In genomic region chr8:94543981-94544380, GRCm38 (mm10) we compare ENCODE assay signal across 1 mouse cellular context.
TF ChIP-seq lines count a peak whose summit lies in the region.

No protein-coding gene starts in this region.

TF ChIP-seq in CH12.LX, 34 proteins besides CTCF, POLR2A, EP300 and RAD21:
- no peak for TF ChIP-seq MXI1 (IDR thresholded peaks at IDR 0.05; ENCODE audit: low read depth, low read length)
- TF ChIP-seq NRF1 (IDR thresholded peaks at IDR 0.05; ENCODE audit: low read depth, low read length), result no peak
- no peak for TF ChIP-seq HCFC1 (IDR thresholded peaks at IDR 0.05; ENCODE audit: low read depth, low read length)
- TF ChIP-seq ZNF384 (IDR thresholded peaks at IDR 0.05; ENCODE audit: low read depth, low read length), result no peak
- TF ChIP-seq IRF4 (IDR thresholded peaks at IDR 0.05; ENCODE audit: low read depth, low read length), result peak; percentile 72
- no peak for TF ChIP-seq RCOR1 (conservative IDR thresholded peaks at IDR 0.05; ENCODE audit: low read depth, low read length)
- no peak for TF ChIP-seq NELFE (IDR thresholded peaks at IDR 0.05; ENCODE audit: low read depth, low read length)
- 0 out of 2 replicates have a peak, but pooled peaks have one; percentile 64 for TF ChIP-seq TCF12 (IDR thresholded peaks at IDR 0.05; ENCODE audit: low read depth, low read length)
- no peak; the same call in 1 of the 2 replicates for TF ChIP-seq ETS1 (conservative IDR thresholded peaks at IDR 0.05; ENCODE audit: low read depth, low read length)
- no peak for TF ChIP-seq ZC3H11A (IDR thresholded peaks at IDR 0.05; ENCODE audit: low read depth, low read length)
- TF ChIP-seq UBTF (IDR thresholded peaks at IDR 0.05; ENCODE audit: low read depth, low read length), result no peak
- no peak for TF ChIP-seq ZMIZ1 (IDR thresholded peaks at IDR 0.05; ENCODE audit: low read depth, low read length)
- 0 out of 2 replicates have a peak, but pooled peaks have one; percentile 5 for TF ChIP-seq JUN (IDR thresholded peaks at IDR 0.05; ENCODE audit: insufficient read depth, low read depth, low read length)
- no peak for TF ChIP-seq BHLHE40 (IDR thresholded peaks at IDR 0.05; ENCODE audit: low read depth, low read length)
- TF ChIP-seq MYC (IDR thresholded peaks at IDR 0.05; ENCODE audit: low read depth, low read length), result no peak
- no peak for TF ChIP-seq ZKSCAN1 (IDR thresholded peaks at IDR 0.05; ENCODE audit: borderline replicate concordance, low read depth, low read length)
- TF ChIP-seq CHD1 (IDR thresholded peaks at IDR 0.05; ENCODE audit: low read depth, low read length), result no peak
- TF ChIP-seq MEF2A (IDR thresholded peaks at IDR 0.05; ENCODE audit: borderline replicate concordance, low read depth, low read length), result 0 out of 2 replicates have a peak, but pooled peaks have one; percentile 44
- TF ChIP-seq TBP (conservative IDR thresholded peaks at IDR 0.05; ENCODE audit: low read depth, low read length), result no peak
- TF ChIP-seq PAX5 (IDR thresholded peaks at IDR 0.05; ENCODE audit: low read length), result no peak
- TF ChIP-seq MAFK (IDR thresholded peaks at IDR 0.05; ENCODE audit: insufficient replicate concordance, low read length), result no peak
- TF ChIP-seq USF2 (conservative IDR thresholded peaks at IDR 0.05; ENCODE audit: low read depth, low read length), result no peak
- no peak for TF ChIP-seq KAT2A (IDR thresholded peaks at IDR 0.05; ENCODE audit: insufficient replicate concordance, low read length)
- TF ChIP-seq ELF1 (IDR thresholded peaks at IDR 0.05; ENCODE audit: low read depth, low read length), result no peak
- peak; percentile 77; the same call in 1 of the 2 replicates for TF ChIP-seq MAZ (IDR thresholded peaks at IDR 0.05; ENCODE audit: low read depth, low read length)
- no peak for TF ChIP-seq POLR2AphosphoS2 (IDR thresholded peaks at IDR 0.05; ENCODE audit: low read depth, low read length)
- no peak for TF ChIP-seq E2F4 (IDR thresholded peaks at IDR 0.05; ENCODE audit: insufficient replicate concordance, low read depth, low read length)
- TF ChIP-seq MAX (IDR thresholded peaks at IDR 0.05; ENCODE audit: low read length), result no peak
- TF ChIP-seq SMC3 (IDR thresholded peaks at IDR 0.05; ENCODE audit: low read depth, low read length), result peak; percentile 21; the same call in 1 of the 2 replicates
- peak; percentile 54; the same call in 1 of the 2 replicates for TF ChIP-seq CHD2 (IDR thresholded peaks at IDR 0.05; ENCODE audit: low read length)
- no peak for TF ChIP-seq SIN3A (IDR thresholded peaks at IDR 0.05; ENCODE audit: low read length)
- no peak for TF ChIP-seq USF1 (IDR thresholded peaks at IDR 0.05; ENCODE audit: low read depth, low read length)
- TF ChIP-seq GABPA (IDR thresholded peaks at IDR 0.05; ENCODE audit: insufficient replicate concordance, low read depth, low read length), result no peak
- no peak for TF ChIP-seq JUND (conservative IDR thresholded peaks at IDR 0.05; ENCODE audit: low read depth, low read length)
